7 mouse cellular contexts compared by ENCODE assay signal in genomic region chr14:16364878-16365337, GRCm38 (mm10). TPM values are rescaled to one million over a fixed set of nuclear protein-coding genes. Genes with fewer than 3 reads are reported as not detected.
DNase-seq lines count a peak whose midpoint lies in the region; ATAC-seq lines count a peak whose summit lies in the region.

TSS of gene Top2b (plus strand) at chr14:16365179.

- H3K36me3 ChIP-seq in intestine, embryonic 16.5 days (ENCODE audit: control insufficient read depth, insufficient read depth, low read length), result no peaks in the 10 kb centered on the region
- H3K36me3 ChIP-seq in midbrain, embryonic 11.5 days (ENCODE audit: control insufficient read depth, insufficient read depth, low read length), result no peaks in the 10 kb centered on the region

- H3K4me1 ChIP-seq in intestine, embryonic 16.5 days (ENCODE audit: control insufficient read depth, insufficient read depth, low read length), result peaks cover 13% of the 10 kb centered on the region
- peaks cover 17% of the 10 kb centered on the region for H3K4me1 ChIP-seq in midbrain, embryonic 11.5 days (ENCODE audit: control insufficient read depth, insufficient read depth, low read length)

- peak within 1 kb of the TSS; percentile 99 for H3K27ac ChIP-seq in intestine, embryonic 16.5 days (ENCODE audit: low read length)
- peak within 1 kb of the TSS; percentile 96 for H3K27ac ChIP-seq in midbrain, embryonic 11.5 days (ENCODE audit: low read depth, low read length)

- peak within 1 kb of the TSS; percentile 83 for H3K4me2 ChIP-seq in intestine, embryonic 16.5 days (ENCODE audit: low read depth, low read length)
- peak within 1 kb of the TSS; percentile 69 for H3K4me2 ChIP-seq in midbrain, embryonic 11.5 days

- no peaks in the 10 kb centered on the region for H3K9me3 ChIP-seq in intestine, embryonic 16.5 days (ENCODE audit: control insufficient read depth, low read length)
- no peaks in the 10 kb centered on the region for H3K9me3 ChIP-seq in midbrain, embryonic 11.5 days (ENCODE audit: control insufficient read depth, low read length)

- no peaks in the 10 kb centered on the region for H3K27me3 ChIP-seq in intestine, embryonic 16.5 days (replicated peaks; ENCODE audit: control insufficient read depth, insufficient read depth, low read length)
- H3K27me3 ChIP-seq in midbrain, embryonic 11.5 days (ENCODE audit: control insufficient read depth, insufficient read depth, low read length), result no peaks in the 10 kb centered on the region

- peak within 1 kb of the TSS; percentile 96 for H3K4me3 ChIP-seq in intestine, embryonic 16.5 days (ENCODE audit: low read length)
- peak within 1 kb of the TSS; percentile 94 for H3K4me3 ChIP-seq in midbrain, embryonic 11.5 days (ENCODE audit: low read depth, low read length)

- peak; percentile 98 for DNase-seq in adrenal gland, adult 8-10 months
- DNase-seq in embryo, embryonic 9.5 days (ENCODE audit: extremely low spot score), result peak; percentile 99
- DNase-seq in gastrocnemius, postnatal 4 days (ENCODE audit: low spot score in 2 of 2), result peak; percentile 96 to 98
- peak; percentile 97 to 98 for DNase-seq in left cerebral cortex, postnatal 36 days (ENCODE audit: low spot score in 2 of 2)
- DNase-seq in midbrain, embryonic 11.5 days (ENCODE audit: low spot score, missing footprints), result peak; percentile 99
- peak; percentile 97 for DNase-seq in skeletal muscle tissue, adult 2 months (ENCODE audit: low read depth, low spot score)

- peak within 1 kb of the TSS; percentile 99 for H3K9ac ChIP-seq in intestine, embryonic 16.5 days (ENCODE audit: low read depth, low read length)
- peak within 1 kb of the TSS; percentile 99 for H3K9ac ChIP-seq in midbrain, embryonic 11.5 days (ENCODE audit: low read length)

- WGBS in intestine, embryonic 16.5 days, result under 1% methylated on average over 31 of the region's 32 CpGs
- WGBS in midbrain, embryonic 11.5 days, result under 1% methylated on average over 31 of the region's 32 CpGs

- ATAC-seq in intestine, embryonic 16.5 days, result peak; percentile 99
- ATAC-seq in midbrain, embryonic 11.5 days (ENCODE audit: low FRiP score), result peak; percentile 99

- intact Hi-C loops in left cerebral cortex, postnatal 36 days (cut with DNase I), result loop anchor here (2.0 to 5.0 kb wide), 3 partner anchors 14 to 116 kb away; partner anchors contain the start of genes Ngly1 and Oxsm

RNA-seq across cellular contexts. Expression of gene Top2b, which starts in this region (rescaled TPM):
- total RNA-seq in adrenal gland, adult 8-10 months (2022), result 100 to 1,000 TPM in 1 of 4 experiments, 10 to 100 TPM in 3; 82.4 to 120 (median 95.1) TPM
- total RNA-seq in gastrocnemius, postnatal 4 days (2021), result 100 to 1,000 TPM in 1 of 2 experiments, 10 to 100 TPM in 1; 94.5 to 110 TPM
- 20.4 and 25.6 TPM in 2 replicates for polyA plus RNA-seq in intestine, embryonic 16.5 days (2015; fragmentation: Nextera tagmentation; extraction: Ambion mirVana)
- total RNA-seq in left cerebral cortex, postnatal 36 days (2021), result 10 to 100 TPM; 90.5 to 96.3 TPM
- polyA plus RNA-seq in midbrain, embryonic 11.5 days (2014; fragmentation: Nextera tagmentation; extraction: Ambion mirVana), result 159 and 186 TPM in 2 replicates

Comparison
In these comparisons a context has a peak if more than half of its experiments do, and no peak if none do; other contexts are left out.
1. Peak in every context shown above with its lines: DNase-seq, ATAC-seq, H3K4me3 ChIP-seq and H3K27ac ChIP-seq.